25 mouse cellular contexts compared by ENCODE assay signal in the genomic region with DNA sequence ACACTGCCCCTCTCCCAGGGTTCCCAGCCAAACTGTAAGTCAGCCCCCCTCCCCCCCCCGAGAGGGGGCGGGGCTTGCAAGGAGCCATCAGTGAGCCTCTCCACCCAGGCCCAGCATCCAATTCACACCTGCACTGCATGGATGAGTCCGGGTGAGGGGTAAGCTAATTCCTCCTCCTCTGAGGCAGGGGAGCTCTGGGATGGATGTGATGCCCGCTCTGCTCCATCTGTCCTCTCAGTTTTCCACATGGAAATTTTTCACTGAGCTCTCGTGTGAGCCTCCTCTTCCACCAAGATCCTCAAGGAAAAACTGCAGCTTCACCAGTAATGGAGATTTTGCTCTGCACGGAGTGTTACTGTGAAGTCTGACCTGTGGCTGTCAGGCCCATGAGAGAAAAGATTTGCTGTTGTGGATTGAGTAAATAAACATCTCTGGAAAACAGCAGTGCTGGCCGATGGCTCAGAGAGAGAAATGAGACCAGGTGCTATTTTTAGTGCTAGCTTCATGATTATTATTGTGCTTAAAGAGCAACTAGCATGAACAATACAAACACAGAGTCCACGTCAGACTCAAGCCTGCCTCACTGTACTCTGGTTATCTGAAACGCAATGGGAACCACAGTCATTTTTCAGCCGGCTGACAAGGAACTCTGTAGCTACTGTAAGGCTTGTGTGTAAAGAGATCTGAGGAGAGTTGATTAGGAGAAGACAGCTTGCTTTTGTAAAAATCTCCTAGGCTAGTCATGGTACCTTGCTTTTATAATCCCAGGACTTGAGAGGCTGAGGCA.
DNase-seq lines count a peak whose midpoint lies in the region; ATAC-seq and TF ChIP-seq lines count a peak whose summit lies in the region.
"Had no signal": no experiment of that assay in that cellular context is flagged by ENCODE, and none has a peak within 500 bp of the region (broad histone marks: within the 10 kb centered on the region; RNA-seq: fewer than 3 reads in every experiment).

No protein-coding gene starts in this region.

- intact Hi-C loops in heart, postnatal 36 days (cut with DNase I) = no loop called here

- no peaks in the 10 kb centered on the region for H3K36me3 ChIP-seq in heart, embryonic 13.5 days
- H3K36me3 ChIP-seq: embryonic facial prominence, embryonic 10.5 days; forebrain, embryonic 12.5 days; heart, embryonic 12.5 days; limb, embryonic 12.5 days; liver, embryonic 13.5 days; midbrain, embryonic 13.5 days; neural tube, embryonic 15.5 days; stomach, embryonic 15.5 days had no signal

- peaks cover 6% of the 10 kb centered on the region for H3K4me1 ChIP-seq in heart, embryonic 13.5 days
- H3K4me1 ChIP-seq: embryonic facial prominence, embryonic 10.5 days; forebrain, embryonic 12.5 days; heart, embryonic 12.5 days; liver, embryonic 13.5 days; midbrain, embryonic 13.5 days; neural tube, embryonic 15.5 days; stomach, embryonic 15.5 days had no signal

- no peak overlapping the region for H3K9ac ChIP-seq in heart, embryonic 13.5 days
- H3K9ac ChIP-seq: forebrain, embryonic 12.5 days; heart, embryonic 12.5 days; limb, embryonic 12.5 days; liver, embryonic 13.5 days; midbrain, embryonic 13.5 days; neural tube, embryonic 15.5 days; stomach, embryonic 15.5 days had no signal

- H3K27ac ChIP-seq in heart, embryonic 13.5 days (replicated peaks) = no peak overlapping the region
- peak overlapping the region; percentile 85 for H3K27ac ChIP-seq in layer of hippocampus, adult 2 months
- H3K27ac ChIP-seq: embryonic facial prominence, embryonic 10.5 days; forebrain, embryonic 12.5 days; gastrocnemius, adult 2 months; limb, embryonic 12.5 days; liver, embryonic 13.5 days; midbrain, embryonic 13.5 days; neural tube, embryonic 15.5 days; stomach, embryonic 15.5 days had no signal

- H3K4me3 ChIP-seq in heart, embryonic 13.5 days = no peak overlapping the region
- no peak overlapping the region for H3K4me3 ChIP-seq in layer of hippocampus, adult 2 months
- H3K4me3 ChIP-seq: embryonic facial prominence, embryonic 10.5 days; forebrain, embryonic 12.5 days; gastrocnemius, adult 2 months; heart, embryonic 12.5 days; limb, embryonic 12.5 days; liver, embryonic 13.5 days; midbrain, embryonic 13.5 days; neural tube, embryonic 15.5 days; stomach, embryonic 15.5 days had no signal

- no peaks in the 10 kb centered on the region for H3K9me3 ChIP-seq in heart, embryonic 13.5 days
- H3K9me3 ChIP-seq: embryonic facial prominence, embryonic 10.5 days; forebrain, embryonic 12.5 days; heart, embryonic 12.5 days; limb, embryonic 12.5 days; liver, embryonic 13.5 days; midbrain, embryonic 13.5 days; neural tube, embryonic 15.5 days; stomach, embryonic 15.5 days had no signal

- no peak for ATAC-seq in cerebellum, adult (ENCODE audit: insufficient number of reproducible peaks, low FRiP score, low TSS enrichment)
- no peak for ATAC-seq in heart, embryonic 13.5 days (ENCODE audit: extremely low read depth, insufficient number of reproducible peaks, low FRiP score, low TSS enrichment)
- ATAC-seq: inflammation-experienced regulatory T-cells, adult 6 months; midbrain, embryonic 13.5 days had no signal

- WGBS in heart, embryonic 13.5 days = 24% methylated on average over 10 of the region's 10 CpGs

- H3K27me3 ChIP-seq in heart, embryonic 13.5 days (replicated peaks) = no peaks in the 10 kb centered on the region
- H3K27me3 ChIP-seq: forebrain, embryonic 12.5 days; heart, embryonic 12.5 days; limb, embryonic 12.5 days; liver, embryonic 13.5 days; midbrain, embryonic 13.5 days; neural tube, embryonic 15.5 days; stomach, embryonic 15.5 days had no signal

- peak overlapping the region; percentile 13; the same call in 1 of the 2 replicates for H3K4me2 ChIP-seq in heart, embryonic 13.5 days
- H3K4me2 ChIP-seq: forebrain, embryonic 12.5 days; heart, embryonic 12.5 days; limb, embryonic 12.5 days; liver, embryonic 13.5 days; midbrain, embryonic 13.5 days; neural tube, embryonic 15.5 days; stomach, embryonic 15.5 days had no signal

- peak; percentile 4 to 11 for DNase-seq in cerebellum, postnatal 10 days
- DNase-seq in heart, postnatal 36 days = no peak
- DNase-seq in layer of hippocampus, adult 2 months (ENCODE audit: low spot score in 2 of 2) = no peak
- DNase-seq in layer of hippocampus, adult 9-11 months = no peak
- peak; percentile 31 for DNase-seq in R1 (ENCODE audit: low read depth, low spot score)
- DNase-seq in c-Kit-positive CD71-positive TER-119-positive erythroid progenitor cells, embryonic 14.5 days (ENCODE audit: low spot score) = no peak
- DNase-seq: adrenal gland, adult 8-10 months; cerebellum, adult 18-20 months; cerebellum, postnatal 36 days; gastrocnemius, adult 2 months; kidney, adult 2 months; kidney, postnatal 36 days; liver, embryonic 13.5 days; right cerebral cortex, postnatal 25 days; thymus, adult 2 months had no signal

- TF ChIP-seq CTCF in layer of hippocampus, adult 2 months (conservative IDR thresholded peaks at IDR 0.05) = no peak

Comparison
In these comparisons a context has a peak if more than half of its experiments do, and no peak if none do; other contexts are left out.
1. DNase-seq: peak in cerebellum, postnatal 10 days (2 of 2) and R1 (single experiment); none in heart, postnatal 36 days (0 of 2), layer of hippocampus, adult 2 months (0 of 2), layer of hippocampus, adult 9-11 months (single experiment) and c-Kit-positive CD71-positive TER-119-positive erythroid progenitor cells, embryonic 14.5 days (single experiment).